Mouse (Mus musculus) lung, embryonic 14.5 days (tissue): ENCODE data around the gene Pla2g6. TPM values are rescaled to one million over a fixed set of nuclear protein-coding genes. Genes with fewer than 3 reads are reported as not detected.

Experiments used
- ATAC-seq: fragments of 200-750 bp; cut with Nextera tagmentation; 2 replicates; pipeline ENCODE4 v1.8.0; 2017; ENCODE audit warnings: mild to moderate bottlenecking, moderate TSS enrichment, moderate library complexity; ENCODE audit not compliant: insufficient read depth
- DNase-seq: peaks from one replicate; pipeline ENCODE4 v3.0.0-alpha.2; 2015
- H3K27ac ChIP-seq: fragments of 300-500 bp; sonication (generic); 2 replicates; pipeline ENCODE4 v1.5.1; 2014; ENCODE audit warnings: low read depth, mild to moderate bottlenecking, moderate library complexity
- H3K27me3 ChIP-seq: fragments of 300-500 bp; sonication (generic); 2 replicates; pipeline ENCODE4 v1.6.1; 2014; ENCODE audit warnings: low read length, control low read depth; ENCODE audit not compliant: insufficient read depth
- H3K36me3 ChIP-seq: fragments of 300-500 bp; sonication (generic); 2 replicates; pipeline ENCODE4 v1.6.1; 2014; ENCODE audit warnings: control low read depth; ENCODE audit not compliant: insufficient read depth
- H3K4me1 ChIP-seq: fragments of 300-500 bp; sonication (generic); 2 replicates; pipeline ENCODE4 v1.6.1; 2014; ENCODE audit warnings: antibody characterized with exemption, control low read depth; ENCODE audit not compliant: insufficient read depth
- H3K4me2 ChIP-seq: fragments of 300-500 bp; sonication (generic); 2 replicates; pipeline ENCODE4 v1.6.1; 2014; ENCODE audit warnings: mild to moderate bottlenecking
- H3K4me3 ChIP-seq: fragments of 300-500 bp; sonication (generic); 2 replicates; pipeline ENCODE4 v1.5.1; 2014; ENCODE audit warnings: low read depth, low read length
- H3K9ac ChIP-seq: fragments of 300-500 bp; sonication (generic); 2 replicates; pipeline ENCODE4 v1.6.1; 2014
- H3K9me3 ChIP-seq: fragments of 300-500 bp; sonication (generic); 2 replicates; pipeline ENCODE4 v1.6.1; 2016; ENCODE audit warnings: low read depth, low read length, control low read depth
- CTCF ChIP-seq: IDR thresholded peaks from 2 replicates; pipeline ENCODE4 v1.5.1; 2016; ENCODE audit warnings: antibody characterized with exemption, low read depth
- WGBS: fragments of 180-500 bp; shearing (Covaris S2); extraction: QIAGEN DNeasy Blood & Tissue Kit; methylation state at CpG from one replicate; pipeline ENCODE4 v1.1.7; 2014; 5-methylcytosine and 5-hydroxymethylcytosine counted together
- polyA plus RNA-seq: library from polyadenylated mRNA; unstranded; fragments of >200 nt; fragmentation: Nextera tagmentation; extraction: Ambion mirVana; gene quantifications from 2 replicates; pipeline ENCODE4 v1.2.1, GENCODE M21; 2014

Gene Pla2g6
- polyA plus RNA-seq, 1 experiment from 2014 or later, result 18.4 TPM

- DNase-seq, result no peak
- no peak for TF ChIP-seq CTCF
- Histone ChIP-seq H3K9ac (no peak overlapping the region), H3K27ac (no peak overlapping the region), H3K36me3 (no peaks in the 10 kb centered on the region), H3K4me1 (no peaks in the 10 kb centered on the region), H3K4me2 (no peak overlapping the region), H3K9me3 (no peaks in the 10 kb centered on the region), H3K4me3 (no peak overlapping the region), H3K27me3 (peaks cover 37% of the 10 kb centered on the region)
- 84% methylated on average over 6 of the region's 6 CpGs for WGBS
- no peak for ATAC-seq
Observed at GRCm38 (mm10) chr15:79263726-79264125, 64.5 kb downstream of the Pla2g6 start.

- no peak overlapping the region; the same call in 1 of the 2 replicates for H3K4me2 ChIP-seq
- WGBS, result 82% methylated on average over 3 of the region's 3 CpGs
- no peak overlapping the region for H3K27ac ChIP-seq
- no peaks in the 10 kb centered on the region for H3K9me3 ChIP-seq
- H3K9ac ChIP-seq, result no peak overlapping the region
- DNase-seq (no peak), ATAC-seq (no peak)
- no peaks in the 10 kb centered on the region for H3K4me1 ChIP-seq
- no peaks in the 10 kb centered on the region for H3K36me3 ChIP-seq
- H3K27me3 ChIP-seq, result peaks cover 37% of the 10 kb centered on the region
- H3K4me3 ChIP-seq, result no peak overlapping the region
- TF ChIP-seq CTCF, result no peak
Observed at GRCm38 (mm10) chr15:79262786-79263309, 65.3 kb downstream of the Pla2g6 start.

- Histone ChIP-seq H3K36me3 (no peaks in the 10 kb centered on the region), H3K4me3 (no peak overlapping the region), H3K4me1 (no peaks in the 10 kb centered on the region), H3K9me3 (no peaks in the 10 kb centered on the region), H3K4me2 (peak overlapping the region; percentile 92), H3K9ac (no peak overlapping the region), H3K27me3 (peaks cover 37% of the 10 kb centered on the region), H3K27ac (no peak overlapping the region)
- ATAC-seq (0 out of 2 replicates have a peak, but pooled peaks have one; percentile 18), DNase-seq (peak; percentile 63)
- peak; percentile 55 for TF ChIP-seq CTCF
- WGBS, result 14% methylated on average over 13 of the region's 13 CpGs
Observed at GRCm38 (mm10) chr15:79262375-79262774, 65.8 kb downstream of the Pla2g6 start.

- DNase-seq (peak; percentile 42), ATAC-seq (peak; percentile 54)
- Histone ChIP-seq H3K4me3 (peak overlapping the region; percentile 60), H3K27ac (no peak overlapping the region), H3K4me2 (peak overlapping the region; percentile 92), H3K9me3 (no peaks in the 10 kb centered on the region), H3K4me1 (no peaks in the 10 kb centered on the region), H3K36me3 (no peaks in the 10 kb centered on the region), H3K9ac (peak overlapping the region; percentile 59), H3K27me3 (peaks cover 37% of the 10 kb centered on the region)
- 1% methylated on average over 18 of the region's 28 CpGs for WGBS
- 0 out of 2 replicates have a peak, but pooled peaks have one; percentile 8 for TF ChIP-seq CTCF
Observed at GRCm38 (mm10) chr15:79261757-79262156, 66.4 kb downstream of the Pla2g6 start.

- no peak for TF ChIP-seq CTCF
- DNase-seq (peak; percentile 60), ATAC-seq (peak; percentile 51)
- peaks cover 37% of the 10 kb centered on the region for H3K27me3 ChIP-seq
- H3K4me2 ChIP-seq, result peak overlapping the region; percentile 92
- no peaks in the 10 kb centered on the region for H3K9me3 ChIP-seq
- 0 out of 2 replicates have a peak overlapping the region, but pooled peaks have one; percentile 4 for H3K27ac ChIP-seq
- H3K4me3 ChIP-seq, result peak overlapping the region; percentile 60
- no peaks in the 10 kb centered on the region for H3K36me3 ChIP-seq
- H3K9ac ChIP-seq, result peak overlapping the region; percentile 59
- no peaks in the 10 kb centered on the region for H3K4me1 ChIP-seq
- WGBS, result 1% methylated on average over 59 of the region's 62 CpGs
Observed at GRCm38 (mm10) chr15:79261095-79261725, 67.0 kb downstream of the Pla2g6 start.

GRCm38 (mm10) chr15:79258521-79258920, 69.7 kb downstream of the Pla2g6 start:
- Histone ChIP-seq H3K9me3 (no peaks in the 10 kb centered on the region), H3K27me3 (peaks cover 39% of the 10 kb centered on the region), H3K27ac (no peak overlapping the region), H3K4me3 (no peak overlapping the region), H3K4me2 (no peak overlapping the region), H3K4me1 (no peaks in the 10 kb centered on the region), H3K36me3 (no peaks in the 10 kb centered on the region), H3K9ac (no peak overlapping the region)
- 26% methylated on average over 17 of the region's 17 CpGs for WGBS
- DNase-seq (peak; percentile 31), ATAC-seq (no peak)
- TF ChIP-seq CTCF, result no peak

GRCm38 (mm10) chr15:79254661-79255060, 73.5 kb downstream of the Pla2g6 start, which contains the start of gene Slc16a8:
Gene Slc16a8 (minus strand): TSS chr15:79254761.
- 26% methylated on average over 3 of the region's 3 CpGs for WGBS
- Histone ChIP-seq H3K9me3 (no peaks in the 10 kb centered on the region), H3K27ac (no peak within 1 kb of the TSS), H3K36me3 (no peaks in the 10 kb centered on the region), H3K27me3 (peaks cover 29% of the 10 kb centered on the region), H3K4me2 (no peak within 1 kb of the TSS), H3K4me3 (no peak within 1 kb of the TSS), H3K9ac (no peak within 1 kb of the TSS), H3K4me1 (peaks cover 6% of the 10 kb centered on the region; the same call in 1 of the 2 replicates)
- DNase-seq (no peak), ATAC-seq (no peak)
- TF ChIP-seq CTCF, result no peak
